Mouse (Mus musculus) frontal cortex, postnatal 25 days (tissue): ENCODE results near the gene Olfr1040.
"Not testable (repeated sequence)": the region's sequence is repeated elsewhere in the genome, so short reads cannot be mapped to it uniquely, and the experiment has no call there.

ENCODE experiments used
- DNase-seq, 2 experiments: peaks; one replicate each; pipeline ENCODE4 v3.0.0; 2022; ENCODE audit warnings: low spot score in 2 of 2

The Olfr1040 gene

GRCm38 (mm10) chr2:86146632-86147031, at the start of gene Olfr1040:
Gene Olfr1040 (minus strand): TSS chr2:86146732.
- DNase-seq = no peak

- DNase-seq = no peak
These were observed 49.3 kb upstream of the Olfr1040 start for GRCm38 (mm10) chr2:86195863-86196262.

DNA sequence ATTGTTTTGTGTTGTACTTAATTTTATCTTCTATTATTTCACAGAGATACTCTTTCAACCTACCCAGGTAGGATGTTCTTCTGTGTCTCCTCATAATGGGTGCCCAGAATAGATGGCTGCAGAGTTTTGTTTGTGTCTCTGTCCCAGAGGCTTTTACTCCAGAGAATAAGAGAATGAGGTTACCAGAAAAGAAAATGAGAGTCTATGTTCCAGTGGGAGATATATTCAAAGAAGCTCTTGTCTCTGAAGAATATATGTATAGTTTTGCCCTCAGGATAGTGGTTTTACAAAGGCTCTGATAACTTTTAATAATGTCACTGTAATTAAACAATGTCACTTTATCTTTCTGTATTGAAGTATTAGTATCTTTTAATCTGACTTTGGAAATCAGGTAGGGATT, 39.1 kb upstream of the Olfr1040 start, which contains the start of gene Olfr52:
TSS of gene Olfr52 (minus strand) at position 101 of the 400 bp plus-strand sequence.
- DNase-seq = no peak

DNA sequence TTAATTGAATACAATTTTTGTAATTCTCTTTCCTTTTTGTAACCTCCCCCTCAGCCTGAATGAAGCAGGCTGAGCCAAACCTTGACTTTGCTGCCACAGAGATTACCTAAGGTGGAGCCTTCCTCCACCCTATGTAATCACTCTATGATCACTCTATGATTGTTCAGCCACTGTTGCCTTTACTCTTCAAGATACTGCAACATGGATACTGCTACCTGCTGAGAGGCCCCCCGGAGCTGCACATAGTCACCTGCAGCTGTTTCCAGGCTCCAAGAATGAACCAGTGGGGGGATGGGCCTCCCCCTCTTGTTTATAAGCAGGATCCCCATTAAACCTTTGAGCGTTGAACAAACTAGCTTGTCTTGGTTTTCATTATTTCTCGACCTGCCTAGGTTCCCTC, 33.4 kb upstream of the Olfr1040 start:
- DNase-seq = no peak

DNA sequence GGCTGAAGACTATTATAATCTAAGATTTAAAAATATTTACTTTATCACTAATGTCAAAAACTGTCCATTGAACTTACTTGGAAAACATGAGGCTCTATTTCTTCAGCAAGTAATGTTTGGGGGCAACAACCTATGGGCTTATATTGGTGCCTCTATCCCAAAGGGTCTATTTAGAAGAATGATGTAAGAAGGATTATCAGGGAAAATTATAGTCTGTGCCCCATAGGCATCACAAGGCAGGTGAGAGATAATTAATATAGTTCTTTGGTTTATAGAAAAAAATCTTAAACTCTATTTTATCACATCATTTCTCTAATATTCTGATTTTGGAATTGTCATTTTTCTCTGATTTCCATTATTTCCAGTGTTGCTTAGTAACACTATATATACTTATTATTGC, 31.2 kb upstream of the Olfr1040 start, which contains the start of gene Olfr1044:
TSS of gene Olfr1044 (minus strand) at position 101 of the 400 bp plus-strand sequence.
- DNase-seq = no peak

GRCm38 (mm10) chr2:86175422-86175821, 28.9 kb upstream of the Olfr1040 start:
- not testable (repeated sequence) for DNase-seq

GRCm38 (mm10) chr2:86167422-86167821, 20.9 kb upstream of the Olfr1040 start, which contains the start of gene Olfr1043:
Gene Olfr1043 (minus strand): TSS chr2:86167522.
- DNase-seq = no peak

DNA sequence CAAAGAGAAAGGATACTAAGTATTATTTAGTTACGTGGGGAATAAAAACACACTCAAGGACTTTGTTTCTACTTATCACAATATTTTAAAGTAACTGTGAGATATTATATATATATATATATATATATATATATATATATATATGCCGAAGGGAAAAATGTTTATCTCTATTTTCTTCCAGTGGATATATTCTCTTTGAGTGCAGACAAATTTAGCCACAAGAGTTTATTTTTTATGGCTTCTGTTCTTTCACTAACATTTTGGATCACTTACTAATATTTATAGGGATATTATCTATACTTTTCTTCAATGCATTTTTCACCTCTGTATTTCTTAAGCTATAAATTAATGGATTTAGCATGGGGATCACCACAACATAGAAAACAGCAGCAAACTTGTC, 15.2 kb upstream of the Olfr1040 start, which contains the start of gene Olfr1042:
TSS of gene Olfr1042 (minus strand) at position 101 of the 400 bp plus-strand sequence.
- DNase-seq = no peak

GRCm38 (mm10) chr2:86135828-86136227, 10.7 kb downstream of the Olfr1040 start, which contains the start of gene Olfr1039:
Gene Olfr1039 (minus strand): TSS chr2:86135928.
- no peak for DNase-seq
